Mouse (Mus musculus) G1E (cell line): ENCODE results near the gene Abat.

Experiments
- CTCF ChIP-seq: IDR thresholded peaks from 2 replicates; pipeline ENCODE4 v1.5.1; 2012; ENCODE audit warnings: low read depth, low read length, inconsistent platforms, mixed read lengths
- GATA1 ChIP-seq: IDR thresholded peaks from 2 replicates; pipeline ENCODE4 v1.6.1; 2012; ENCODE audit warnings: borderline replicate concordance, low read length, inconsistent platforms, mixed read lengths
- POLR2AphosphoS5 ChIP-seq: IDR thresholded peaks from 2 replicates; pipeline ENCODE4 v1.6.1; 2012; ENCODE audit warnings: low read depth, low read length, inconsistent platforms; ENCODE audit not compliant: insufficient replicate concordance
- TAL1 ChIP-seq: conservative IDR thresholded peaks from 2 replicates; pipeline ENCODE4 v1.6.1; 2012; ENCODE audit warnings: low read depth, low read length, inconsistent platforms, mixed read lengths

- TF ChIP-seq TAL1 (no peak), CTCF (no peak), GATA1 (no peak), POLR2AphosphoS5 (no peak)
Measured at GRCm38 (mm10) chr16:8631428-8631827, 118.2 kb downstream of the Abat start.
